Mouse (Mus musculus) thymus, postnatal 14 days (tissue): ENCODE results near the gene Abcb4.
"Not testable (repeated sequence)": the region's sequence is repeated elsewhere in the genome, so short reads cannot be mapped to it uniquely, and the experiment has no call there.

Source experiments
- DNase-seq: peaks from one replicate; pipeline ENCODE4 v3.0.0; 2021

The Abcb4 gene

GRCm38 (mm10) chr5:8911567-8912198 is 18.2 kb downstream of the Abcb4 start:
- peak; percentile 61 for DNase-seq

GRCm38 (mm10) chr5:8916400-8916799 is 22.9 kb downstream of the Abcb4 start:
- no peak for DNase-seq

- DNase-seq: no peak
Observed at GRCm38 (mm10) chr5:8917069-8917468, 23.6 kb downstream of the Abcb4 start.

- DNase-seq: no peak
Observed at GRCm38 (mm10) chr5:8928440-8928839, 34.9 kb downstream of the Abcb4 start.

- no peak for DNase-seq
Observed at GRCm38 (mm10) chr5:8937965-8938364, 44.4 kb downstream of the Abcb4 start.

GRCm38 (mm10) chr5:8941266-8941665 is 47.7 kb downstream of the Abcb4 start:
- not testable (repeated sequence) for DNase-seq

- DNase-seq: no peak
Observed at GRCm38 (mm10) chr5:8943836-8944235, 50.3 kb downstream of the Abcb4 start.

- no peak for DNase-seq
Observed at GRCm38 (mm10) chr5:8947423-8948110, 54.0 kb downstream of the Abcb4 start.

GRCm38 (mm10) chr5:8953660-8954059 is 60.1 kb downstream of the Abcb4 start:
- no peak for DNase-seq

GRCm38 (mm10) chr5:8955544-8955943 is 62.0 kb downstream of the Abcb4 start:
- no peak for DNase-seq

GRCm38 (mm10) chr5:8960534-8960933 is 67.0 kb downstream of the Abcb4 start:
- DNase-seq: no peak

- DNase-seq: no peak
Observed at GRCm38 (mm10) chr5:8964487-8964886, 71.0 kb downstream of the Abcb4 start.

- no peak for DNase-seq
Observed at GRCm38 (mm10) chr5:8970694-8971093, 77.2 kb downstream of the Abcb4 start.

GRCm38 (mm10) chr5:8972355-8972754 is 78.8 kb downstream of the Abcb4 start:
- no peak for DNase-seq

GRCm38 (mm10) chr5:8974721-8975120 is 81.2 kb downstream of the Abcb4 start:
- no peak for DNase-seq

GRCm38 (mm10) chr5:8985470-8985869 is 92.0 kb downstream of the Abcb4 start:
- DNase-seq: no peak

- DNase-seq: no peak
Observed at GRCm38 (mm10) chr5:8987925-8988324, 94.4 kb downstream of the Abcb4 start.

GRCm38 (mm10) chr5:8990526-8990925 is 97.0 kb downstream of the Abcb4 start:
- DNase-seq: no peak

- DNase-seq: no peak
Observed at GRCm38 (mm10) chr5:8991626-8992025, 98.1 kb downstream of the Abcb4 start.

GRCm38 (mm10) chr5:8995966-8996685 is 102.6 kb downstream of the Abcb4 start:
- DNase-seq: no peak

- DNase-seq: peak; percentile 95
Observed at GRCm38 (mm10) chr5:8996686-8997512, 103.4 kb downstream of the Abcb4 start, which contains the start of gene Crot. TSS of gene Crot (minus strand) at chr5:8997324.

- no peak for DNase-seq
Observed at GRCm38 (mm10) chr5:8997513-8997895, 104.0 kb downstream of the Abcb4 start.

- no peak for DNase-seq
Observed at GRCm38 (mm10) chr5:8999108-8999507, 105.6 kb downstream of the Abcb4 start.
